ENCODE assay signal across 16 mouse cellular contexts in the genomic region with DNA sequence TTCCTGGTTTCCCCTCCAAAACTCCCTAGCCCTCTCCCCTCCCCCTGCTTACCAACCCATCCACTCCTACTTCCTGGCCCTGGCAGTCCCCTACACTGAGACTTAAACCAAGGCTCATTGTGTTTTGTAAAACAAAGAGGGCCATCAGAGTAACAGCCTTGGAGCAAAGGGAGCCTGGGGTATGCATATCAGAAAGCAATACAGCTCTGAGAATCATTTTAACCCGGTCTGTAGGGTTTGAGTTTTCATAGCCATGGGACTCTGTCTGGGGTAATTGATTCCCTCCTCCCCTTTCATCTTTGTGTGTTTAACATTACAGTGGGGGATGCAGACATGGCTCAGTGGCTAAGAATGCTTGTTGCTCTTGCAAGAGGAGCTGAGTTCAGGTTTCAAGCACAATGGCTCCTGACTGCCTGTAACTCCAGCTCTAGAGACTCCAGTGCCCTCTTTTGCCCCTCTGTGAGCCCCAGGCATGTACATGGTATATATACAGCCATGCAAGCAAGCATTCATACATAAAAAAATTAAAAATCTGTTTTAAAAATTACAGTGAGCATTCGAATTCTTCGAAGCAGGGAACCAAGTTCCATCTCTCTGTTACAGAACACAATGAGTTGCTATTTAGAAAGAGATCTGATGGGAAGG. TPM values are rescaled to one million over a fixed set of nuclear protein-coding genes. Genes with fewer than 3 reads are reported as not detected.
DNase-seq lines count a peak whose midpoint lies in the region; ATAC-seq lines count a peak whose summit lies in the region.
"Had no signal": no experiment of that assay in that cellular context is flagged by ENCODE, and none has a peak within 500 bp of the region (broad histone marks: within the 10 kb centered on the region; RNA-seq: fewer than 3 reads in every experiment).

No protein-coding gene starts in this region.

- no peak overlapping the region for H3K4me2 ChIP-seq in kidney, embryonic 14.5 days (replicated peaks; ENCODE audit: low read depth, low read length)
- H3K4me2 ChIP-seq in midbrain, embryonic 15.5 days = no peak overlapping the region
- H3K4me2 ChIP-seq: embryonic facial prominence, embryonic 15.5 days; heart, embryonic 13.5 days; hindbrain, embryonic 15.5 days had no signal

- no peaks in the 10 kb centered on the region for H3K4me1 ChIP-seq in kidney, embryonic 14.5 days (ENCODE audit: control insufficient read depth, insufficient read depth, low read length)
- H3K4me1 ChIP-seq in midbrain, embryonic 15.5 days = no peaks in the 10 kb centered on the region
- no peaks in the 10 kb centered on the region for H3K4me1 ChIP-seq in midbrain, embryonic 10.5 days
- H3K4me1 ChIP-seq: embryonic facial prominence, embryonic 15.5 days; heart, embryonic 13.5 days; hindbrain, embryonic 15.5 days had no signal

- peak; percentile 60 for ATAC-seq in kidney, embryonic 14.5 days (ENCODE audit: low FRiP score, low TSS enrichment)
- peak; percentile 54 for ATAC-seq in midbrain, embryonic 15.5 days (replicated peaks)

- no peaks in the 10 kb centered on the region for H3K9me3 ChIP-seq in kidney, embryonic 14.5 days (ENCODE audit: control insufficient read depth, low read length)
- H3K9me3 ChIP-seq in midbrain, embryonic 15.5 days = no peaks in the 10 kb centered on the region
- H3K9me3 ChIP-seq in midbrain, embryonic 10.5 days (replicated peaks) = no peaks in the 10 kb centered on the region
- H3K9me3 ChIP-seq: embryonic facial prominence, embryonic 15.5 days; forebrain, embryonic 10.5 days; heart, embryonic 13.5 days; hindbrain, embryonic 15.5 days had no signal

- H3K27me3 ChIP-seq in kidney, embryonic 14.5 days (ENCODE audit: control insufficient read depth, insufficient read depth, low read length) = no peaks in the 10 kb centered on the region
- no peaks in the 10 kb centered on the region for H3K27me3 ChIP-seq in midbrain, embryonic 15.5 days (replicated peaks)
- H3K27me3 ChIP-seq in midbrain, embryonic 10.5 days (ENCODE audit: low read depth, poor library complexity, severe bottlenecking) = no peaks in the 10 kb centered on the region
- H3K27me3 ChIP-seq: embryonic facial prominence, embryonic 15.5 days; heart, embryonic 13.5 days; hindbrain, embryonic 15.5 days had no signal

- no peak for DNase-seq in kidney, adult 18-20 months
- no peak for DNase-seq in midbrain, embryonic 10.5 days (ENCODE audit: low spot score)
- peak; percentile 31 for DNase-seq in WW6 (ENCODE audit: low read depth, low spot score)
- no peak for DNase-seq in spleen, postnatal 36 days (ENCODE audit: low spot score in 2 of 2)
- DNase-seq: adrenal gland, adult 8-10 months; gastrocnemius, postnatal 36 days; heart, adult 11 months had no signal

- no peaks in the 10 kb centered on the region for H3K36me3 ChIP-seq in kidney, embryonic 14.5 days (ENCODE audit: control insufficient read depth, insufficient read depth, low read length)
- H3K36me3 ChIP-seq in midbrain, embryonic 15.5 days (replicated peaks) = no peaks in the 10 kb centered on the region
- H3K36me3 ChIP-seq in midbrain, embryonic 10.5 days = no peaks in the 10 kb centered on the region
- H3K36me3 ChIP-seq: embryonic facial prominence, embryonic 15.5 days; forebrain, embryonic 10.5 days; heart, embryonic 13.5 days; hindbrain, embryonic 15.5 days had no signal

- no peak overlapping the region for H3K27ac ChIP-seq in kidney, embryonic 14.5 days (ENCODE audit: low read depth, low read length)
- no peak overlapping the region for H3K27ac ChIP-seq in midbrain, embryonic 15.5 days
- H3K27ac ChIP-seq in midbrain, embryonic 10.5 days (replicated peaks) = no peak overlapping the region
- H3K27ac ChIP-seq: embryonic facial prominence, embryonic 15.5 days; forebrain, embryonic 10.5 days; heart, embryonic 13.5 days; hindbrain, embryonic 15.5 days had no signal

- WGBS in kidney, embryonic 14.5 days = 44% methylated on average over 3 of the region's 3 CpGs
- WGBS in midbrain, embryonic 15.5 days = 57% methylated on average over 3 of the region's 3 CpGs
- 54% methylated on average over 3 of the region's 3 CpGs for WGBS in midbrain, embryonic 10.5 days

- H3K9ac ChIP-seq in kidney, embryonic 14.5 days (ENCODE audit: low read depth, low read length) = no peak overlapping the region
- no peak overlapping the region for H3K9ac ChIP-seq in midbrain, embryonic 15.5 days
- H3K9ac ChIP-seq: embryonic facial prominence, embryonic 15.5 days; heart, embryonic 13.5 days; hindbrain, embryonic 15.5 days had no signal

- no peak overlapping the region for H3K4me3 ChIP-seq in kidney, embryonic 14.5 days (ENCODE audit: low read length)
- H3K4me3 ChIP-seq in midbrain, embryonic 15.5 days = no peak overlapping the region
- H3K4me3 ChIP-seq in midbrain, embryonic 10.5 days = no peak overlapping the region
- H3K4me3 ChIP-seq: embryonic facial prominence, embryonic 15.5 days; erythroblast, embryonic 14.5 days; forebrain, embryonic 10.5 days; heart, embryonic 13.5 days; hindbrain, embryonic 15.5 days had no signal

RNA-seq across cellular contexts. Expression of a gene that starts 59.1 kb away (rescaled TPM):
- polyA plus RNA-seq in kidney, embryonic 14.5 days (2014; fragmentation: Nextera tagmentation; extraction: Ambion mirVana) = 0.32 and 0.36 TPM in 2 replicates
- 1.0 and 1.4 TPM in 2 replicates for polyA plus RNA-seq in midbrain, embryonic 15.5 days (2015; fragmentation: Nextera tagmentation; extraction: Ambion mirVana)
- 0.10 and 0.11 TPM in 2 replicates for polyA plus RNA-seq in midbrain, embryonic 10.5 days (2016; fragmentation: Nextera tagmentation; extraction: Ambion mirVana)
- polyA plus RNA-seq: embryonic facial prominence, embryonic 11.5 days; erythroblast, embryonic 14.5 days; intestine, embryonic 14.5 days had no signal
